Mouse (Mus musculus) liver, embryonic 14.5 days (tissue): Measurements from ENCODE around the gene Parp11. TPM values are rescaled to one million over a fixed set of nuclear protein-coding genes. Genes with fewer than 3 reads are reported as not detected.

Source experiments
- ATAC-seq: fragments of 200-750 bp; cut with Nextera tagmentation; 2 replicates; pipeline ENCODE4 v1.8.0; 2017; ENCODE audit warnings: moderate number of reproducible peaks, mild to moderate bottlenecking, moderate library complexity; ENCODE audit not compliant: insufficient read depth
- DNase-seq, 3 experiments: peaks; one replicate each; pipeline ENCODE4 v3.0.0-alpha.2; 2012 to 2013; ENCODE audit warnings: low read depth in 3 of 3, low spot score in 3 of 3
- H3K27ac ChIP-seq: fragments of 300-500 bp; sonication (generic); 2 replicates; pipeline ENCODE4 v1.5.1; 2014; ENCODE audit warnings: moderate library complexity, mild to moderate bottlenecking, control low read depth, inconsistent platforms
- H3K27me3 ChIP-seq: fragments of 300-500 bp; sonication (generic); 2 replicates; pipeline ENCODE4 v1.6.1; 2014; ENCODE audit warnings: mild to moderate bottlenecking, low read length, moderate library complexity; ENCODE audit not compliant: control insufficient read depth, insufficient read depth
- H3K36me3 ChIP-seq: fragments of 300-500 bp; sonication (generic); replicated peaks from 2 replicates; pipeline ENCODE4 v1.6.1; 2014; ENCODE audit warnings: low read depth; ENCODE audit not compliant: control insufficient read depth, insufficient read depth
- H3K4me1 ChIP-seq, 2 experiments: fragments of 200-500 bp in 1 of 2; fragments of 300-500 bp in 1 of 2; sonication (generic) in 1 of 2; replicated peaks; 2 replicates each; pipeline ENCODE4 v1.6.1; 2012 to 2014; ENCODE audit warnings: antibody characterized with exemption in 1 of 2, inconsistent platforms in 1 of 2, low read length in 1 of 2; ENCODE audit not compliant: control insufficient read depth in 2 of 2, insufficient read depth in 2 of 2
- H3K4me2 ChIP-seq: fragments of 300-500 bp; sonication (generic); 2 replicates; pipeline ENCODE4 v1.6.1; 2014; ENCODE audit warnings: low read depth, mild to moderate bottlenecking, control low read depth, moderate library complexity
- H3K4me3 ChIP-seq, 2 experiments: fragments of 200-500 bp in 1 of 2; fragments of 300-500 bp in 1 of 2; sonication (generic) in 1 of 2; 2 replicates each; pipeline ENCODE4 v1.5.1; 2012 to 2014; ENCODE audit warnings: low read depth in 2 of 2, low read length in 2 of 2, mild to moderate bottlenecking in 2 of 2, control low read depth in 1 of 2, inconsistent platforms in 1 of 2, moderate library complexity in 1 of 2; ENCODE audit not compliant: insufficient read depth in 1 of 2
- H3K9ac ChIP-seq: fragments of 300-500 bp; sonication (generic); replicated peaks from 2 replicates; pipeline ENCODE4 v1.6.1; 2014; ENCODE audit warnings: mild to moderate bottlenecking, control low read depth, moderate library complexity
- H3K9me3 ChIP-seq: fragments of 300-500 bp; sonication (generic); 2 replicates; pipeline ENCODE4 v1.6.1; 2016; ENCODE audit warnings: low read length, mixed read lengths; ENCODE audit not compliant: control insufficient read depth
- CTCF ChIP-seq: IDR thresholded peaks from 2 replicates; pipeline ENCODE4 v1.5.1; 2016; ENCODE audit warnings: antibody characterized with exemption, low read depth, control low read depth
- EP300 ChIP-seq: IDR thresholded peaks from 2 replicates; pipeline ENCODE4 v1.6.1; 2016; ENCODE audit warnings: antibody characterized with exemption, low read depth
- WGBS: fragments of 180-500 bp; shearing (Covaris S2); extraction: QIAGEN DNeasy Blood & Tissue Kit; methylation state at CpG from one replicate; pipeline ENCODE4 v1.1.7; 2014; ENCODE audit not compliant: insufficient replicate concordance; 5-methylcytosine and 5-hydroxymethylcytosine counted together
- polyA plus RNA-seq, 2 experiments: library from polyadenylated mRNA; depleted of rRNA in 1 of 2; stranded (reverse) in 1 of 2; unstranded in 1 of 2; fragments of >200 nt; fragmentation: Nextera tagmentation in 1 of 2; extraction: Ambion mirVana in 1 of 2; gene quantifications; 2 replicates each; pipeline versions ENCODE4 v1.2.1 to v1.2.3; 2012 to 2014

The Parp11 gene
- polyA plus RNA-seq, 2 experiments: 5.0 to 5.7 TPM

DNA sequence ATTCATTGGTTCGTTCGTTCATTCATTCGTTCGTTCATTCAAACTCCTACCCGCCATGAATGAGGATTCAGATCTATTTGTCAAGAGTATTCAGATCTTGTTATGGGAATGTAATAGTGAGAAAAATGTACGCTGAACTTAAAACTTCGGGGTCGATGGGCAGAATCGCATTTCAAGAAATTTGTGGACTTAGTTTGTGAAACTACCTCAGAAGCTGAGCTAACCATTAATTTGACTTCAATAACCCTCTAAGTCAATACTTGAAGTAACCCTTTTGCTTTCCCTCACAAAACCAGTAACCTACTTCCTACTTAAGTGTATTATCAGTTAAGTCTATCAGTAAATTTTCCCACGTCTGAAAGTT, 7.7 kb downstream of the Parp11 start:
- Histone ChIP-seq H3K9ac (peak overlapping the region; percentile 71), H3K4me1 (peaks cover 8 to 12% of the 10 kb centered on the region in 2 experiments), H3K9me3 (no peaks in the 10 kb centered on the region), H3K27ac (no peak overlapping the region), H3K36me3 (no peaks in the 10 kb centered on the region), H3K4me3 (peak overlapping the region; percentile 75 to 94), H3K27me3 (peaks cover 4% of the 10 kb centered on the region), H3K4me2 (peak overlapping the region; percentile 69)
- WGBS: 31% methylated on average over 10 of the region's 10 CpGs
- TF ChIP-seq CTCF: no peak
- TF ChIP-seq EP300: no peak
- no peak for DNase-seq
- ATAC-seq: no peak

DNA sequence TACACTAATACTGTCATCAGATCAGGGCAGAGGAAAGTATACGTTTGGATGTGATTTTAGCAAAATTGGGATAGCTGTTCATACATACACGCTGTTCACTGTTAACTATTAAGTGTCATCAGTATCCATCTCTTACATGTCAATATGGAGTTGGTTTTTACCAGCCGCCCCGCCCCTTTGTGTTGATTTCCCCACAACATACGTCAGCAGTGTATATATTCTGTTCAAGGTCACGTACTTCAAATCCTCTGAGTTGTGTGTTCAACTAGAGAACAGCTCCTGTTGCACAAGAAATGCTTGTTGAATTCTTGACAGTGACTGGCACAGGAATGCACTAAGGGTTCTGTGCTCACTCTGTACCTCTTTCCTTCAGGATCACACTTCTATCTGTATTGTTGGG, 8.2 kb downstream of the Parp11 start:
- Histone ChIP-seq H3K27me3 (peaks cover 3% of the 10 kb centered on the region), H3K36me3 (no peaks in the 10 kb centered on the region), H3K4me3 (no peak overlapping the region), H3K9me3 (no peaks in the 10 kb centered on the region), H3K27ac (no peak overlapping the region), H3K4me2 (peak overlapping the region; percentile 69), H3K4me1 (peaks cover 8 to 12% of the 10 kb centered on the region in 2 experiments), H3K9ac (no peak overlapping the region)
- TF ChIP-seq CTCF (no peak), EP300 (no peak)
- 81% methylated on average over 6 of the region's 6 CpGs for WGBS
- DNase-seq (no peak), ATAC-seq (no peak)

DNA sequence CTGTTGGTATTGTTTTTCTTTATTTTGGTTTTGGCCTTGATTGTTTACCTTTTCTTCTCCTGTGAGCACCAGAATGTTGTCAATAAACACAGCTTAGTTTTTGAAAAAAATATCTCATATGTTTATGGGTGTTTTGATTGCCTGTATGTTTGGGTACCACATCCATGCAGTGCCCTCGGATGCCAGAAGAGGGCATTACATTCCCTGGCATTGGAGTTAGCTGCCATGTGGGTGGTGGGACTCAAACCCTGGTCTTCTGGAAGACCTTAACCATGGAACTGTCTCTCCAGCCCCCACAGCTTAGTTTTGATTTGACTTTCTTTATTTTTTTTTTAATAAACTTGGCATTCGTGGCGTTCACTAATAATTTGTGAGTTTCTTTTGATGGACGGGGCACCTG, 8.8 kb downstream of the Parp11 start:
- no peak overlapping the region for H3K4me2 ChIP-seq
- WGBS: 83% methylated on average over 4 of the region's 4 CpGs

DNA sequence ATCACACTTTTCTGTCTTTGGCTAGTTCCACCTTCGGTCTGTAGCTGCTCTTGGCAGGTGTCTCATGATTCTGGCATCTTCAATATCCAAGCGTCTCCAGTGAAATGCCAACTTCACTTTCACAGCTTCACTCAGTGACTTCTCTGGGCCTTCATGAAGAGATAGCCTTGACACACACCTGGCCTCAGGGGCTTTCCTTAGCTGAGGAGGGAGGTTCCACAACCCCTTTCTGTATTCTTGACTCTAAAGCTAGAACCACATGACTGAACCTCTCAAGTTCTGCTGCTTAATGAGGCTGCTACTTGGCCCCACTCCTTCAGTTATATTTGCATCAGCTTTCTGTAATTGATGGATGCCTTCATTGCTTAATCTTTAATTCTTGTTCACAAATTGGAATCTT, 10.1 kb downstream of the Parp11 start:
- Histone ChIP-seq H3K9ac (no peak overlapping the region), H3K9me3 (no peaks in the 10 kb centered on the region)
- WGBS: 82% methylated on average over 2 of the region's 2 CpGs

More for the DNA sequence above, 8.8 kb downstream of the Parp11 start:
- H3K27ac ChIP-seq: no peak overlapping the region
- no peak for DNase-seq
- H3K4me3 ChIP-seq: no peak overlapping the region
- no peaks in the 10 kb centered on the region for H3K9me3 ChIP-seq
- no peak overlapping the region for H3K9ac ChIP-seq
- TF ChIP-seq EP300 (no peak), CTCF (peak; percentile 43)
- H3K27me3 ChIP-seq: no peaks in the 10 kb centered on the region
- peaks cover 8 to 12% of the 10 kb centered on the region in 2 experiments for H3K4me1 ChIP-seq
- H3K36me3 ChIP-seq: no peaks in the 10 kb centered on the region
- ATAC-seq: no peak

DNA sequence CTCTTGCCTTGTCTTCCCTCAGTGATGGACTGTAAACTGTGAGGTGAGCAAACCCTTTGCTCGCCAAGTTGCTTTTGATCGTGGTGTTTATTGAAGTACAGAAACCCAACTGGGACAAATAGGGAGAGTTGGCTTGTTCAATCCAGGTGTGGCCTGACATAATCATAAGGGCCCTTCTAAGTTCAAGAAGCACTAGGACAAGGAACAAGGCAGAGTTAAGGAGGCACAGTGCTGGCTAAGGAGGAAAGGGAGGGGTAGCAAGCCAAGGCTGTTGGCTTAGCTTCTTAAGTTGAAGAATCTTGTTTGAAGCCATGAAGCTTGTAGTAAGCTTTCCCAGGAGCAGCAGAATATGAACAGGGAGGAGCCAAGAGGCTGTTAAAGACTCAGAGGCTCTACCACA, 13.1 kb downstream of the Parp11 start:
- ATAC-seq (no peak), DNase-seq (no peak)
- WGBS: 72% methylated on average over 2 of the region's 2 CpGs
- H3K4me1 ChIP-seq: peaks cover 1 to 2% of the 10 kb centered on the region in 2 experiments; a peak in 1 of 4 replicates
- H3K27ac ChIP-seq: no peak overlapping the region
- H3K4me3 ChIP-seq: no peak overlapping the region
- no peak for TF ChIP-seq CTCF
- no peak for TF ChIP-seq EP300
- H3K9ac ChIP-seq: no peak overlapping the region
- no peaks in the 10 kb centered on the region for H3K9me3 ChIP-seq
- no peaks in the 10 kb centered on the region for H3K27me3 ChIP-seq
- no peaks in the 10 kb centered on the region for H3K36me3 ChIP-seq
- no peak overlapping the region for H3K4me2 ChIP-seq

More for the DNA sequence above, 10.1 kb downstream of the Parp11 start:
- peaks cover 8 to 12% of the 10 kb centered on the region in 2 experiments for H3K4me1 ChIP-seq
- ATAC-seq (no peak), DNase-seq (no peak)
- no peaks in the 10 kb centered on the region for H3K36me3 ChIP-seq
- H3K4me3 ChIP-seq: no peak overlapping the region
- H3K27me3 ChIP-seq: no peaks in the 10 kb centered on the region
- TF ChIP-seq CTCF: no peak
- TF ChIP-seq EP300: no peak
- no peak overlapping the region for H3K27ac ChIP-seq
- no peak overlapping the region for H3K4me2 ChIP-seq
